Mouse (Mus musculus): ENCODE results near the gene Crhbp.

Crhbp gene

GRCm38 (mm10) chr13:95444824-95445223 is at the start of gene Crhbp:
Crhbp (minus strand) TSS chr13:95444924.
- DNase-seq (ENCODE audit: low read depth, low spot score): no peak

GRCm38 (mm10) chr13:95493296-95493695 is 48.6 kb upstream of the Crhbp start:
- no peak for DNase-seq (ENCODE audit: low read depth, low spot score)

- no peak for DNase-seq (ENCODE audit: low read depth, low spot score)
These were observed 46.6 kb upstream of the Crhbp start for GRCm38 (mm10) chr13:95491327-95491726.

- no peak for DNase-seq (ENCODE audit: low read depth, low spot score)
These were observed 39.9 kb upstream of the Crhbp start for GRCm38 (mm10) chr13:95484664-95485063.

- DNase-seq (ENCODE audit: low read depth, low spot score): peak; percentile 70
These were observed 36.7 kb upstream of the Crhbp start for GRCm38 (mm10) chr13:95481428-95481827.

GRCm38 (mm10) chr13:95478671-95479413 is 34.1 kb upstream of the Crhbp start, which contains the start of gene S100z:
S100z (minus strand) TSS chr13:95478721.
- no peak for DNase-seq (ENCODE audit: low read depth, low spot score)

- DNase-seq (ENCODE audit: low read depth, low spot score): no peak
These were observed 32.4 kb upstream of the Crhbp start for GRCm38 (mm10) chr13:95477173-95477572.

GRCm38 (mm10) chr13:95475124-95475523 is 30.4 kb upstream of the Crhbp start:
- DNase-seq (ENCODE audit: low read depth, low spot score): no peak

GRCm38 (mm10) chr13:95474294-95474693 is 29.6 kb upstream of the Crhbp start:
- no peak for DNase-seq (ENCODE audit: low read depth, low spot score)

- no peak for DNase-seq (ENCODE audit: low read depth, low spot score)
These were observed 26.2 kb upstream of the Crhbp start for GRCm38 (mm10) chr13:95470970-95471369.

GRCm38 (mm10) chr13:95451529-95451928 is 6.8 kb upstream of the Crhbp start:
- no peak for DNase-seq (ENCODE audit: low read depth, low spot score)

- DNase-seq (ENCODE audit: low read depth, low spot score): no peak
These were observed 6.0 kb upstream of the Crhbp start for GRCm38 (mm10) chr13:95450636-95451210.

- no peak for DNase-seq (ENCODE audit: low read depth, low spot score)
These were observed 5.0 kb upstream of the Crhbp start for GRCm38 (mm10) chr13:95449730-95450129.

- DNase-seq (ENCODE audit: low read depth, low spot score): no peak
These were observed 433 bp downstream of the Crhbp start for GRCm38 (mm10) chr13:95444291-95444690.

GRCm38 (mm10) chr13:95443376-95444233 is 1.1 kb downstream of the Crhbp start:
- peak; percentile 21 for DNase-seq (ENCODE audit: low read depth, low spot score)

- DNase-seq (ENCODE audit: low read depth, low spot score): no peak
These were observed 1.8 kb downstream of the Crhbp start for GRCm38 (mm10) chr13:95442901-95443300.

GRCm38 (mm10) chr13:95439569-95439968 is 5.2 kb downstream of the Crhbp start:
- DNase-seq (ENCODE audit: low read depth, low spot score): no peak

GRCm38 (mm10) chr13:95431760-95432159 is 13.0 kb downstream of the Crhbp start:
- no peak for DNase-seq (ENCODE audit: low read depth, low spot score)

- no peak for DNase-seq (ENCODE audit: low read depth, low spot score)
These were observed 17.2 kb downstream of the Crhbp start for GRCm38 (mm10) chr13:95427499-95427898.

- no peak for DNase-seq (ENCODE audit: low read depth, low spot score)
These were observed 18.3 kb downstream of the Crhbp start for GRCm38 (mm10) chr13:95426421-95426820.

- DNase-seq (ENCODE audit: low read depth, low spot score): no peak
These were observed 19.2 kb downstream of the Crhbp start for GRCm38 (mm10) chr13:95425484-95425883.

GRCm38 (mm10) chr13:95424932-95425331 is 19.8 kb downstream of the Crhbp start:
- no peak for DNase-seq (ENCODE audit: low read depth, low spot score)
